Mouse (Mus musculus): Measurements from ENCODE around the gene Cyb561d2.

Cyb561d2 gene

GRCm38 (mm10) chr9:107550491-107551116, 8.6 kb upstream of the Cyb561d2 start:
- no peak for DNase-seq (ENCODE audit: low read depth)

DNA sequence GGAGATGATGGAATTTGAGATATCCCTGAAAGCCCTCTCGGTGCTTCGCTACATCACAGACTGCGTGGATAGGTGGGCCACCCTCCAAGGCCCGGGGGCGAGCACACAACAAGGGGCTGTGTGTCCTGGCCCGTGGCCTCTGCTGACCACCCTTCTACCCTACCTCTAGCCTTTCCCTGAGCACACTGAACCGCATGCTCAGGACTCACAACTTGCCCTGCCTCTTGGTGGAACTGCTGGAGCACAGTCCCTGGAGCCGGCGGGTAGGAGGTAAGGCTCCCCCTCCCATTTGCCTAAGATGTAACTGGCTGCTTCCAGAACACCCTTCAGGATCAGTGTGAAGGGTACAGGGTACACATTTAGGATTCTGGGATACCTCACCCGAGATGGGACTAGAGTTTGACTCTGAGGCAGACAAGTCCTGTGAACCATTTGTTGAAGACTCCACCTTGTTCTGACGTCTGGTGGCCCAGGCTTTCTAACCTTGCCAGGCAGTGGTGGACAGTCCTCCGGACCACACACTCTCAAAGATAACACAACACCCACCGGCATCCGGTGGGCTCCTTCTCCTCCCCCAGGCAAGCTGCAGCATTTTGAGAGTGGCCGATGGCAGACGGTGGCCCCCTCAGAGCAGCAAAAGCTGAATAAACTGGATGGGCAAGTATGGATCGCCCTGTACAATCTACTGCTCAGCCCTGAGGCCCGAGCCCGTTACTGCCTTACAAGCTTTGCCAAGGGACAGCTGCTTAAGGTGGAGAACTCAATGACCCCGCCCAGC, 7.5 kb upstream of the Cyb561d2 start:
- no peak for DNase-seq (ENCODE audit: low read depth)

GRCm38 (mm10) chr9:107548820-107549219, 6.8 kb upstream of the Cyb561d2 start:
- DNase-seq (ENCODE audit: low read depth), result no peak

DNA sequence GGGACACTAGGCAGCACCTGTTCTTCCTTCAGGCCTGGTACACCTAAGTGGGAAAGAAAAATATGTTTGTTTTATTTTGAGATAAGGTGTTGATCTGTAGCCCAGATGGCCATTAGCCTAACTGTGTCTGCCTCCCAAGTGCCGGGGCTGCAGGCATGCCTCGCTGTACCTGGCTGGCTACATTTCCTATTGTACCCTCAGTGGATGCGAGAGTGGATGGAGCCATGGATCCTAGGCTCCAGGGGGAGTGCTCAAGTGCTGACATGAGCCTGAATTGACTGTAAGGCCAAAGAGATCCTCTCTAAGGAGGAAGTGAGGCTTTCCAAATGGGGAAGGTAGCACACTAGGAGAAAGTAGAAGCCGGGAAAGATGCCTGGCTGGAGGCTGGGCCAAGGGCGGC, 6.0 kb upstream of the Cyb561d2 start:
- no peak for DNase-seq (ENCODE audit: low read depth)

DNA sequence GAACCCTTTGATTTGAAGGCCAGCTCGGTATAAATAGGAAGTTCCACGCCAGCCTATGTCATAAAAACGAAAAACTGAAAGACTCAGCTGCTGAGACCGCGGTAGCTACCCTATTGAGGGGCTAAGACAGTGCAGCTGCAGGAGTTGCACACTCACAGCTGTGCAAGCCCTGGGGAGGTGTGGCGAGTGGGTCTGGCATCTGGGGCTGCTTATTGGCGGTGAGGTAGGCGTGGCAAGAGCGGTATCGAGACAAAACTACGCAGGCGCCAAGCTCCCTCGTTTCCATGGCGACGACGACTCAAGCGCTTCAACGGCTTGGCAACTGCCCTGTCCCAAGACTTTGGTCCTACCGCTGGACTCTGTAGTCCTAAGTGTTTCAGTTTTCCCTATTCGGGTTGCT, 5.0 kb upstream of the Cyb561d2 start, which contains the start of gene Zmynd10:
Gene Zmynd10 (plus strand): TSS at position 273 of the 400 bp plus-strand sequence.
- DNase-seq (ENCODE audit: low read depth), result no peak

GRCm38 (mm10) chr9:107545602-107546001, 3.6 kb upstream of the Cyb561d2 start:
- DNase-seq (ENCODE audit: low read depth), result peak; percentile 77

GRCm38 (mm10) chr9:107545199-107545598, 3.2 kb upstream of the Cyb561d2 start:
- no peak for DNase-seq (ENCODE audit: low read depth)

- no peak for DNase-seq (ENCODE audit: low read depth)
Measured at GRCm38 (mm10) chr9:107544729-107545128, 2.7 kb upstream of the Cyb561d2 start.

GRCm38 (mm10) chr9:107544196-107544700, 2.3 kb upstream of the Cyb561d2 start:
- DNase-seq (ENCODE audit: low read depth), result no peak

- DNase-seq (ENCODE audit: low read depth), result no peak
Measured at GRCm38 (mm10) chr9:107543299-107543698, 1.3 kb upstream of the Cyb561d2 start.

DNA sequence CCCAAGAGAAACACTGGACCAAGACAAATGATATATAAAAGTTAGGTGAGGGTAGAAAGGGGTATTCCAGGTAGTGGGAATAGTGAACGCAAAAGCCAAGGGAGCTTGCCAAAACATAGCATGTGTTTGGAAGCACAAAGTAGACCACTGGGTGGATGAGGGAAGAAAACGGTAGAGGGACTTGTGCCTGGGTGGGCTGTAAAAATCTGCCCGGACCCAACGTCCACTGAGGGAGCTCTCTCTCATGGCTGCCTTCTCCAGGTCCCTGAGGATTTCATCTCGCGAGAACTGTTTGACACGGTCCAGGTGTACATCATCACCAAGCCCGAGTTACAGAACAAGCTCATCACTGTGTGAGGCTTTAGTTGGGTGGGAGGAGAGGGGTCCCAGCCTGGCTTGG, 728 bp upstream of the Cyb561d2 start:
- no peak for DNase-seq (ENCODE audit: low read depth)

DNA sequence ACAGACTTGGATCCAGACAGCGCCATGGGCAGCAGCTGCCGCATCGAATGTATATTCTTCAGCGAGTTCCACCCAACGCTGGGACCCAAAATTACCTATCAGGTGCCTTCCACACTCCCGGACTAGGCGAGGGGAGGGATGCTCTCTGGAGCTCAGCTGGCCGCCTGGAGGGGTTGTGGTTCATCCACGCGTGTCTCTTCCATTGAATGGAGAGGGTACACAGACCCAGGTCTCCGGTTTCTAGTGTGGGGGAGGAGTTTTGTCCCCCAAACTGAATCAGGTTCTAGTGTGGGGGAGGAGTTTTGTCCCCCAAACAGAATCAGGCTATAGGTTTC, 326 bp upstream of the Cyb561d2 start:
- DNase-seq (ENCODE audit: low read depth), result no peak

- DNase-seq (ENCODE audit: low read depth), result no peak
Measured at GRCm38 (mm10) chr9:107541005-107541404, 988 bp downstream of the Cyb561d2 start.

- DNase-seq (ENCODE audit: low read depth), result no peak
Measured at GRCm38 (mm10) chr9:107540420-107540819, 1.6 kb downstream of the Cyb561d2 start.

DNA sequence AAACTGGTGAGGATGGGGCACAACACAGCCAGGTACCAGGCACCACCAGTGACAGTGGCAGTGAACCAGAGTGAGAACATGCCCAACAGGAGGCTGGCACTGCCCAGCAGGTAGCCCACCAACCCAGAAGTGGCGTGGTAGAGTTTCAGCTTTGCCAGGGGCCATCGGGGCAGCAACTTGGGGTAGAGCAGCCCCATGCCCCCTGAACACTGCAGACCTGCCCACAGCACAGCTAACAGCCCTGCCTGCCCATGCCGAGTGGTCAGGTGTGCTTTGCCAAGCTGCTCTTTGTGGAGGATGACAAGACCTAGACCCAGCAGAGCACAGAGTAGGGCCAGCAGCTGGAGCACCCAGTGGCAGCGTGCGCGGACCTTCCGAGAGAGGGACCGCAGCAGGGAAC, 2.1 kb downstream of the Cyb561d2 start:
- DNase-seq (ENCODE audit: low read depth), result no peak

DNA sequence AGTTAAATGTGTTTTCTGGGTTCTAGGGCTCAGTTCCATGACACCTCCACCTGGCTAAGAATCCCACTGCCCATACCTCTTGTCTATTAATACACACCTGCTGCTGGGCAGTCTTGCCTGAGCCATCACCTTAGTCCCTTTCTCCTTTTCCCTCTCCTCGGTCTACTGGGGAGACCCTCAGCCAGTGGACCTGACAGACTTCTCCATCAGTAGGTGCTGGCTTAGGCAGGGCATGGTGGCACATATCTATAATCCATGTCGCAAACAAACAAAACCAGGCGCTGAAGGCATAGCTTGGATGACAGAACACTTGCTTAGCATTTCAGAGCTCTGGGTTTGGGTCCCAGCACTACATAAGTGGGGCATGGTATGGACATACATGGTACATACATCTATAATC, 3.3 kb downstream of the Cyb561d2 start:
- DNase-seq (ENCODE audit: low read depth), result no peak

- no peak for DNase-seq (ENCODE audit: low read depth)
Measured at GRCm38 (mm10) chr9:107538231-107538630, 3.8 kb downstream of the Cyb561d2 start.

DNA sequence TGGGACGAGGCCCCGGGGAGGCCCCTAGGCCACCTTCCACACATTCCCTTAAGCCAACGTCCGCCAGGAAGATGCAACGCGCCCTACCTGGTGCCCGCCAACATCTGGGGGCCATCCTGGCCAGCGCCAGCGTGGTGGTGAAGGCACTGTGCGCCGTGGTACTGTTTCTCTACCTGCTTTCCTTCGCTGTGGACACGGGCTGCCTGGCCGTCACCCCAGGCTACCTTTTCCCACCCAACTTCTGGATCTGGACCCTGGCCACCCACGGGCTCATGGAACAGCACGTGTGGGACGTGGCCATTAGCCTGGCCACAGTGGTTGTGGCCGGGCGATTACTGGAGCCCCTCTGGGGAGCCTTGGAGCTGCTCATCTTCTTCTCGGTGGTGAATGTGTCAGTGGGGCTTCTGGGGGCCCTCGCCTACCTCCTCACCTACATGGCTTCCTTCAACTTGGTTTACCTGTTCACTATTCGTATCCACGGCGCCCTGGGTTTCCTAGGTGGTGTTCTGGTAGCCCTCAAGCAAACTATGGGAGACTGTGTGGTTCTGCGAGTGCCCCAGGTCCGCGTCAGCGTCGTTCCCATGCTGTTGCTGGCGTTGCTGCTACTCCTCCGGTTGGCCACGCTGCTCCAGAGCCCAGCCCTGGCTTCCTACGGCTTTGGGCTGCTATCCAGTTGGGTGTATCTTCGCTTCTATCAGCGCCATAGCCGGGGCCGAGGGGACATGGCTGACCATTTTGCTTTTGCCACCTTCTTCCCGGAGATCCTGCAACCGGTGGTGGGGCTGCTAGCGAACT, 7.4 kb downstream of the Cyb561d2 start:
- DNase-seq (ENCODE audit: low read depth), result peak; percentile 40

GRCm38 (mm10) chr9:107533791-107534407, 8.1 kb downstream of the Cyb561d2 start, which contains the start of gene Tmem115:
Gene Tmem115 (plus strand): TSS chr9:107533945.
- DNase-seq (ENCODE audit: low read depth), result peak; percentile 97

- no peak for DNase-seq (ENCODE audit: low read depth)
Measured at GRCm38 (mm10) chr9:107526198-107527026, 15.6 kb downstream of the Cyb561d2 start.

GRCm38 (mm10) chr9:107522400-107522711, 19.6 kb downstream of the Cyb561d2 start:
- no peak for DNase-seq (ENCODE audit: low read depth)
